Mouse (Mus musculus) lung, embryonic 16.5 days (tissue): ENCODE measurements around the gene Fst. TPM values are rescaled to one million over a fixed set of nuclear protein-coding genes. Genes with fewer than 3 reads are reported as not detected.
A peak's percentile ranks its signal among the peaks of the same experiment; 100 is the strongest.

ENCODE experiments used
- ATAC-seq: fragments of 200-750 bp; cut with Nextera tagmentation; 2 replicates; pipeline ENCODE4 v1.8.0; 2017; ENCODE audit warnings: low read depth, mild to moderate bottlenecking, moderate library complexity
- H3K27ac ChIP-seq: fragments of 300-500 bp; sonication (generic); 2 replicates; pipeline ENCODE4 v1.5.1; 2014; ENCODE audit warnings: mild to moderate bottlenecking, control low read depth, low read length
- H3K27me3 ChIP-seq: fragments of 300-500 bp; sonication (generic); 2 replicates; pipeline ENCODE4 v1.6.1; 2014; ENCODE audit warnings: low read depth, low read length, mixed read lengths; ENCODE audit not compliant: control insufficient read depth, insufficient read depth
- H3K36me3 ChIP-seq: fragments of 300-500 bp; sonication (generic); 2 replicates; pipeline ENCODE4 v1.6.1; 2014; ENCODE audit warnings: low read length; ENCODE audit not compliant: control insufficient read depth, insufficient read depth
- H3K4me1 ChIP-seq: fragments of 300-500 bp; sonication (generic); replicated peaks from 2 replicates; pipeline ENCODE4 v1.6.1; 2014; ENCODE audit warnings: low read length, mixed read lengths; ENCODE audit not compliant: control insufficient read depth, insufficient read depth
- H3K4me2 ChIP-seq: fragments of 300-500 bp; sonication (generic); 2 replicates; pipeline ENCODE4 v1.6.1; 2014; ENCODE audit warnings: low read depth, low read length, control low read depth
- H3K4me3 ChIP-seq: fragments of 300-500 bp; sonication (generic); 2 replicates; pipeline ENCODE4 v1.5.1; 2014; ENCODE audit warnings: mild to moderate bottlenecking, low read length, control low read depth
- H3K9ac ChIP-seq: fragments of 300-500 bp; sonication (generic); 2 replicates; pipeline ENCODE4 v1.6.1; 2014; ENCODE audit warnings: low read length, control low read depth
- H3K9me3 ChIP-seq: fragments of 300-500 bp; sonication (generic); 2 replicates; pipeline ENCODE4 v1.6.1; 2016; ENCODE audit warnings: low read length; ENCODE audit not compliant: control insufficient read depth
- WGBS: fragments of 180-500 bp; shearing (Covaris S2); extraction: QIAGEN DNeasy Blood & Tissue Kit; methylation state at CpG from one replicate; pipeline ENCODE4 v1.1.7; 2014; 5-methylcytosine and 5-hydroxymethylcytosine counted together
- polyA plus RNA-seq: library from polyadenylated mRNA; unstranded; fragments of >200 nt; fragmentation: Nextera tagmentation; extraction: Ambion mirVana; gene quantifications from 2 replicates; pipeline ENCODE4 v1.2.1, GENCODE M21; 2015

The Fst gene
- polyA plus RNA-seq = 1.5 and 2.1 TPM in 2 replicates

GRCm38 (mm10) chr13:114458886-114459700 lies at the start of gene Fst:
Gene Fst, minus strand, starts transcription at chr13:114458951.
- H3K36me3 ChIP-seq = no peaks in the 10 kb centered on the region
- no peaks in the 10 kb centered on the region for H3K9me3 ChIP-seq
- no peak within 1 kb of the TSS for H3K27ac ChIP-seq
- H3K27me3 ChIP-seq = peaks cover 61% of the 10 kb centered on the region
- H3K4me3 ChIP-seq = peak within 1 kb of the TSS; percentile 63
- H3K4me2 ChIP-seq = peak within 1 kb of the TSS; percentile 97
- H3K9ac ChIP-seq = peak within 1 kb of the TSS; percentile 61
- peaks cover 24% of the 10 kb centered on the region for H3K4me1 ChIP-seq
- 1% methylated on average over 35 of the region's 77 CpGs for WGBS
- peak; percentile 53; the same call in 1 of the 2 replicates for ATAC-seq

GRCm38 (mm10) chr13:114493826-114494225 lies 35.1 kb upstream of the Fst start:
- Histone ChIP-seq H3K27me3 (no peaks in the 10 kb centered on the region), H3K4me1 (no peaks in the 10 kb centered on the region), H3K4me2 (no peak overlapping the region), H3K36me3 (no peaks in the 10 kb centered on the region), H3K4me3 (no peak overlapping the region), H3K9ac (no peak overlapping the region), H3K9me3 (no peaks in the 10 kb centered on the region), H3K27ac (no peak overlapping the region)
- WGBS = 42% methylated on average over 3 of the region's 3 CpGs
- no peak for ATAC-seq

GRCm38 (mm10) chr13:114488178-114488577 lies 29.4 kb upstream of the Fst start:
- Histone ChIP-seq H3K4me3 (no peak overlapping the region), H3K9me3 (no peaks in the 10 kb centered on the region), H3K27ac (no peak overlapping the region), H3K27me3 (no peaks in the 10 kb centered on the region), H3K4me2 (no peak overlapping the region), H3K4me1 (no peaks in the 10 kb centered on the region), H3K36me3 (no peaks in the 10 kb centered on the region), H3K9ac (no peak overlapping the region)
- ATAC-seq = no peak
- WGBS = 54% methylated on average over 7 of the region's 7 CpGs

DNA sequence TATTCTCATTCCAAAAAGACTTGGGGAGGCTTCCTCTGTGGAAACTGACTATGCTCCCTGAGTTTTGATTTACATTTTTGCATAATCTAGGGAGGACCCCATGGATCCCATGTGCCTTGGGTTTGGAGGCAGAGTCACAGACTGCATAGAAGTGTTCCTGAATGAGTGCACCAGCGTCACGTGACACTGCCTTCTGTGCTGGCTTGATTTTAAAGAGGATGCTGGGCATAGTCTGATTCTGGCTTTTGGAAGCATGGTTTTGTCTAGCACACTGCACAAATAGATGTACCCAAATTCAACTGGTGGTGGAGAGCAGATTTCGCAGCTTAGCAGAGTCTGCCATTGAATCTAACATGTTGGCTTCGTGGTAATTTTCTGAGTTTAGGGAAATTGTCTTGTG lies 19.6 kb upstream of the Fst start:
- no peak overlapping the region for H3K4me2 ChIP-seq
- no peaks in the 10 kb centered on the region for H3K4me1 ChIP-seq
- no peak overlapping the region for H3K9ac ChIP-seq
- H3K9me3 ChIP-seq = no peaks in the 10 kb centered on the region
- no peak for ATAC-seq
- WGBS = 88% methylated on average over 4 of the region's 4 CpGs
- H3K27me3 ChIP-seq = no peaks in the 10 kb centered on the region
- no peak overlapping the region for H3K4me3 ChIP-seq
- H3K27ac ChIP-seq = no peak overlapping the region
- H3K36me3 ChIP-seq = no peaks in the 10 kb centered on the region

DNA sequence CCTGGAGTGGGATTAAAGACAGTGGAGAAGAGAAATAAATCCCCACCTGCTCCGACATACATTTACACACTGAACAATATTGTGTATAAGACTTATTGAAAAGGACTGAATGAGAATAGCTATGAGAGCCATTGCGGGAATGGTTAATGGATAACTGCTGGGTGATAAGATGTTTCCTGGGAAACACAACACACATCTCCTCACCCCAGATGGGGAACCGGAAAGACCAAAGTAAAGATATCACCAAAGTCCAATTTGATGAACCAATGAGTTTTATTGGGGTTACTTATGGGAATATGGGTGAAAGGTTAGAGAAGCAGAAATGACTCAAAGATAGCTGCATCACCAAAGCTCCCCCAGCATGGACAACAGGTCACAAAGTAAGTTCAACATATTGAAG lies 11.2 kb upstream of the Fst start:
- Histone ChIP-seq H3K9ac (no peak overlapping the region), H3K4me3 (no peak overlapping the region), H3K27ac (no peak overlapping the region), H3K9me3 (peaks cover 2% of the 10 kb centered on the region; the same call in 1 of the 2 replicates), H3K36me3 (no peaks in the 10 kb centered on the region), H3K27me3 (no peaks in the 10 kb centered on the region), H3K4me1 (no peaks in the 10 kb centered on the region), H3K4me2 (no peak overlapping the region)
- WGBS = 77% methylated on average over 3 of the region's 3 CpGs
- ATAC-seq = no peak

GRCm38 (mm10) chr13:114466269-114466919 lies 7.6 kb upstream of the Fst start:
- no peak overlapping the region for H3K4me2 ChIP-seq
- WGBS = 77% methylated on average over 6 of the region's 6 CpGs
- H3K27ac ChIP-seq = no peak overlapping the region
- H3K4me1 ChIP-seq = no peaks in the 10 kb centered on the region
- H3K9ac ChIP-seq = no peak overlapping the region
- ATAC-seq = no peak
- peaks cover 6% of the 10 kb centered on the region; the same call in 1 of the 2 replicates for H3K27me3 ChIP-seq
- no peak overlapping the region for H3K4me3 ChIP-seq
- H3K36me3 ChIP-seq = no peaks in the 10 kb centered on the region
- H3K9me3 ChIP-seq = peaks cover under 1% of the 10 kb centered on the region; the same call in 1 of the 2 replicates

DNA sequence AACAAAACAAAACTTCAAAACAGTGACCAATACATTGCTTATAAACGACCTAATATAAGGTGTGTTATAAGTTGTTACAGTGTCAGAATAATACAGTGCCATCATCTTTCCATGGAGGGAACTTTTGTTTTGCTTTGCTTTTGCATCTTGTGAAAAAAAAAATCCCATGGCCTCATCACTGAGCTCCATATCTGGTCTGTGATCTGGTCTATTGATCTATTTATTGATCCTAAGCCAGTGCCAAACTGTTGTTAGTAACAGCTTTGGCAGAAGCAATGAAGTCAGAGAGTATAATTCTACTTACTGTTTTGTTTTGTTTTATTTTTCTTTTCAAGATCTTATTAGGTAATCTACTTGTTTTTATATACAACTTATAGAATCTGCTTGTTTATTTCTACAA lies 6.6 kb upstream of the Fst start:
- H3K27ac ChIP-seq = no peak overlapping the region
- WGBS = 61% methylated on average over 1 of the region's 1 CpGs
- H3K27me3 ChIP-seq = peaks cover 10% of the 10 kb centered on the region; the same call in 1 of the 2 replicates
- no peaks in the 10 kb centered on the region for H3K36me3 ChIP-seq
- H3K4me3 ChIP-seq = no peak overlapping the region
- no peak overlapping the region for H3K9ac ChIP-seq
- H3K4me1 ChIP-seq = no peaks in the 10 kb centered on the region; the same call in 1 of the 2 replicates
- no peak overlapping the region for H3K4me2 ChIP-seq
- ATAC-seq = no peak
- H3K9me3 ChIP-seq = no peaks in the 10 kb centered on the region

GRCm38 (mm10) chr13:114464824-114465223 lies 6.1 kb upstream of the Fst start:
- Histone ChIP-seq H3K27me3 (peaks cover 16% of the 10 kb centered on the region), H3K9me3 (no peaks in the 10 kb centered on the region), H3K4me2 (no peak overlapping the region), H3K4me1 (peaks cover 4% of the 10 kb centered on the region), H3K27ac (no peak overlapping the region), H3K36me3 (no peaks in the 10 kb centered on the region), H3K9ac (no peak overlapping the region), H3K4me3 (no peak overlapping the region)
- WGBS = 72% methylated on average over 3 of the region's 3 CpGs
- ATAC-seq = no peak

DNA sequence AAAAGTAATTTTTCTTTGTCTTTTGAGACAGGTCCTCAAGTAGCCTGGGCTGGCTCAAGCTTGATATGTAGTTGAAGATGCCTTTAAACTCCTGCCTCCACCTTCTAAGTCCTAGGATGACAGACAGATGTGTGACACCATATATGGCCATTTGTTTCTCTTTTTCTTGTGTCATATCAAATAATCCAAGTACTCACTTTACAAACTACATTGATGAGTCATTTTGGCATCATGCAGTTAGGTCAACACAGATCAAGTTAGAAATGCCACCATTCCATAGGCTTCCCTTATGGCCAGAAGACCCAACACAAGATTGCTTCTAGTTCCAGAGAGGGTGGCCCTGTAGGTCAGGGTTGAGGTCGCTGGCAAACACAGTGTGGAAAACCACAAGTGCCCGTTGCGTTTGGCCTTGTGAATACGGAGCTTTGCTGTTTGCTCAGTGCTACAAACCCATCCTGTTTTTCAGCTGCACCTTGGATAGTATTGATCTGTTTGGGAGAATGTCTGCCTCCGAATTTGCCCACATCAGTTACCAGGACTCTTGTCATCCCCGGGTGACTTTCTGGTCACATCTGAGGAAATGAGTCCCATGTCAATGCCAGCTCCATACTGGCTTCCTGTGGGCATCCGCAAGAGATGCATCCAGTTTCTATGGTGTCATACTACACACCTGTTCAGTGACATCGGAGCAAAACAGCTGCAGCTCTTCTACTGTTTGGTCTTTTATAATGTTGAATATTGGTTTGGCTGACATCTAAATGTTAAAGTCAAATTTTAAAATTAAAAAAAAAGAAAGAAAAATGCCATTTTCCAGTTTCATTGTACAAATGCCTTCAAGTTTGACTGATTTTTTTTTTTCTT lies 4.0 kb upstream of the Fst start:
- WGBS = 64% methylated on average over 8 of the region's 8 CpGs
- no peak for ATAC-seq

More for the DNA sequence above, 4.0 kb upstream of the Fst start:
- Histone ChIP-seq H3K4me2 (no peak overlapping the region), H3K27ac (no peak overlapping the region), H3K4me1 (peaks cover 9% of the 10 kb centered on the region), H3K36me3 (no peaks in the 10 kb centered on the region), H3K9ac (no peak overlapping the region), H3K4me3 (no peak overlapping the region), H3K27me3 (peaks cover 33% of the 10 kb centered on the region), H3K9me3 (no peaks in the 10 kb centered on the region)
